Mouse (Mus musculus): ENCODE measurements around the gene Gm853. TPM values are rescaled to one million over a fixed set of nuclear protein-coding genes. Genes with fewer than 3 reads are reported as not detected.
A peak's percentile ranks its signal among the peaks of the same experiment; 100 is the strongest.

The Gm853 gene
- polyA plus RNA-seq, 1 experiment from 2014 or later: not detected

DNA sequence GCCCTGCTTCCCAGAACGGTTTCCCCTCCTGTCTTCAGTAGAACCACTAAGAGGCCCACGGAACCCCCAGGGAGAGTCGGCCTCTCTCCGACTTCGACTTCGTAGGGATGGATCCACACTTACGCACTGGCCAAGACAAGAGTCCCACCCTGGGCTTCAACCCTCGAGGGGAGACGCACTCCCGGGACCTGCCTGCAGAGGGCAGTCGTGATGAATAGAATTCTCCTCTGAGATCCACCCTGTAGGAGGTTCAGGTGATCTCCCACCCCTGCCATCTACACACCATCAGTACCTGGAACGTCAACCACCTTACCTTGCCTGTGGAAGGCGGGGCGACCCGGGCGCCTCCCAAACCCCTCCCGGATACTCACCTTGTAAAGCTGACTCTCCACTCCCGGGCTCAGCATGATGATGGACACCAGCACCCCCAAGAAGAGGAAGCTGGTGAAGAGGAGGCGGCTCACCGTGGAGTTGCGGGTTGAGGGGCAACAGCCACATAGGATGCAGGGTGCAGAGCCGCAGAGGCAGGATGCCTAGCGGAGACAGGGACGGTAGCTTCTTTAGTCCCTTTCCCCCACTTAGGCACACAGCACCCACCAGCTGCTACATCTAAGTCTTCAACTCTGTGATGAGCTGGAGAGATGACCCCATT, 42.6 kb upstream of the Gm853 start:
- Histone ChIP-seq H3K4me2 (replicated peaks; ENCODE audit: low read depth, low read length) (no peak overlapping the region), H3K4me3 (ENCODE audit: low read depth, low read length) (no peak overlapping the region), H3K27ac (ENCODE audit: low read length) (no peak overlapping the region), H3K4me1 (ENCODE audit: insufficient read depth, low read depth, low read length) (no peaks in the 10 kb centered on the region), H3K27me3 (replicated peaks; ENCODE audit: insufficient read depth, low read length) (no peaks in the 10 kb centered on the region), H3K36me3 (ENCODE audit: insufficient read depth, low read length) (no peaks in the 10 kb centered on the region), H3K9ac (replicated peaks; ENCODE audit: low read depth) (no peak overlapping the region), H3K9me3 (ENCODE audit: low read length) (no peaks in the 10 kb centered on the region)
- DNase-seq (ENCODE audit: low spot score) (peak; percentile 43), ATAC-seq (0 out of 2 replicates have a peak, but pooled peaks have one; percentile 18)
- TF ChIP-seq EP300 (IDR thresholded peaks at IDR 0.05): no peak
- peak; percentile 79 for TF ChIP-seq CTCF (IDR thresholded peaks at IDR 0.05)
- 24% methylated on average over 24 of the region's 24 CpGs for WGBS

- TF ChIP-seq CTCF (IDR thresholded peaks at IDR 0.05): no peak
- TF ChIP-seq EP300 (IDR thresholded peaks at IDR 0.05): no peak
- Histone ChIP-seq H3K4me3 (ENCODE audit: low read depth, low read length) (no peak overlapping the region), H3K27me3 (replicated peaks; ENCODE audit: insufficient read depth, low read length) (no peaks in the 10 kb centered on the region), H3K36me3 (ENCODE audit: insufficient read depth, low read length) (no peaks in the 10 kb centered on the region), H3K4me1 (ENCODE audit: insufficient read depth, low read depth, low read length) (no peaks in the 10 kb centered on the region), H3K9me3 (ENCODE audit: low read length) (no peaks in the 10 kb centered on the region), H3K4me2 (replicated peaks; ENCODE audit: low read depth, low read length) (no peak overlapping the region), H3K9ac (replicated peaks; ENCODE audit: low read depth) (no peak overlapping the region), H3K27ac (ENCODE audit: low read length) (no peak overlapping the region)
- ATAC-seq (no peak), DNase-seq (ENCODE audit: low spot score) (no peak)
- 37% methylated on average over 10 of the region's 11 CpGs for WGBS
Measured at GRCm38 (mm10) chr4:130264131-130264530, 41.9 kb upstream of the Gm853 start.

DNA sequence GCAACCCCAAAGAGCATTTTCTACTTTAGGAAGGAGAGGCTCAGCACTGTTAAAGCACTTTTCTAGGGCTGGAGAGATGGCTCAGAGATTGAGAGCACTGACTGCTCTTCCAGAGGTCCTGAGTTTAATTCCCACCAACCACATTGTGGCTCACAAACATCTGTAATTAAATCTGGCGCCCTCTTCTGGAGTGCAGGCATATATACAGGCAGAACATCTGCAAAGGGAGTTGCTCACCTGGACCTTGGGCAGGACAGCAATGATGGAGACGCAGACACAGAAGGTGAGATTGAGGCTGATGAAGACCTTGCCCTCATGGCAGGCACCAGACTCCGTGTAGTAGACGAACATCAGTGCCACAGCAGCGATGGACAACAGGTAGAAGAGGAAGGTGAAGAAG, 38.2 kb upstream of the Gm853 start:
- no peaks in the 10 kb centered on the region for H3K27me3 ChIP-seq (replicated peaks; ENCODE audit: insufficient read depth, low read length)
- H3K27ac ChIP-seq (ENCODE audit: low read length): no peak overlapping the region
- no peaks in the 10 kb centered on the region for H3K36me3 ChIP-seq (ENCODE audit: insufficient read depth, low read length)
- no peak overlapping the region for H3K9ac ChIP-seq (replicated peaks; ENCODE audit: low read depth)
- ATAC-seq: no peak
- DNase-seq (ENCODE audit: low spot score): no peak
- no peak overlapping the region for H3K4me2 ChIP-seq (replicated peaks; ENCODE audit: low read depth, low read length)
- TF ChIP-seq EP300 (IDR thresholded peaks at IDR 0.05): no peak
- peak; percentile 60 for TF ChIP-seq CTCF (IDR thresholded peaks at IDR 0.05)
- no peaks in the 10 kb centered on the region for H3K9me3 ChIP-seq (ENCODE audit: low read length)
- no peaks in the 10 kb centered on the region for H3K4me1 ChIP-seq (ENCODE audit: insufficient read depth, low read depth, low read length)
- 21% methylated on average over 5 of the region's 5 CpGs for WGBS
- H3K4me3 ChIP-seq (ENCODE audit: low read depth, low read length): no peak overlapping the region

DNA sequence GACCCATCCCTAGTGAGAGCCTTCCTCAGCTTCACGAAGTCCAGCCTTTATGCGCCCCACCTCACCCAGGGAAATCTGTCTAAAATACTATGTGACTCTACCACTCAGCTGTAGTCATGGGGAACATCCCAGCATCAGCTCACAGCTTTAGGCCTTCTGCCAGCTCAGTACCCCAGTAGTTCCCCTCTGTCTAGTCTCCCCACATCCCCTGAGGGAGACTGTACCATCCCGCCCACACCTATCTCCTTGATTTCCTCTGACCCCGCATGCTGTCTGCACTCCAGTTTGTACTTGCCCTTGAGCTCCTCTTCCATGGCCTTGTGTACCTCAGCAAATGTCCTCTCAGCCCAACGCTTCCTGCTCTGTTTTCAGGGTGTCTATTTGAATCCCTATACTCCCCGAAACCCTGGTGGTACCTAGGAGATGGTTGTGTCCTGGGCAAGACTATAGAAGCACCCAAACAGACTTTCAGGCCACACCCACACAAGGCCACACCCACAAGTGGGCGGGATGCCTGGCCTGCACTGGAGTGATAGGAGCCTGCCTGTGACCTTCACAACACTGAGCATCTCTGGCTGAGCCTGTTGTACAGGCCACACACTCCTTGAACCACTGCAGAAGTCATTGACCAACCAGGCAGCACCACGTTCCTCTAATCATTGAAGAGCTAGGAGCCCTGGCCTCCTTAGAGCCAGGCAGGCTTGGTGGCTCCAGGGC, 30.4 kb upstream of the Gm853 start:
- ATAC-seq (peak; percentile 57), DNase-seq (ENCODE audit: low spot score) (no peak)
- Histone ChIP-seq H3K36me3 (ENCODE audit: insufficient read depth, low read length) (no peaks in the 10 kb centered on the region), H3K4me1 (ENCODE audit: insufficient read depth, low read depth, low read length) (no peaks in the 10 kb centered on the region), H3K9me3 (ENCODE audit: low read length) (no peaks in the 10 kb centered on the region), H3K4me2 (replicated peaks; ENCODE audit: low read depth, low read length) (no peak overlapping the region), H3K27me3 (replicated peaks; ENCODE audit: insufficient read depth, low read length) (no peaks in the 10 kb centered on the region), H3K4me3 (ENCODE audit: low read depth, low read length) (no peak overlapping the region), H3K27ac (ENCODE audit: low read length) (no peak overlapping the region), H3K9ac (replicated peaks; ENCODE audit: low read depth) (no peak overlapping the region)
- TF ChIP-seq CTCF (IDR thresholded peaks at IDR 0.05) (no peak), EP300 (IDR thresholded peaks at IDR 0.05) (no peak)
- 67% methylated on average over 8 of the region's 8 CpGs for WGBS

DNA sequence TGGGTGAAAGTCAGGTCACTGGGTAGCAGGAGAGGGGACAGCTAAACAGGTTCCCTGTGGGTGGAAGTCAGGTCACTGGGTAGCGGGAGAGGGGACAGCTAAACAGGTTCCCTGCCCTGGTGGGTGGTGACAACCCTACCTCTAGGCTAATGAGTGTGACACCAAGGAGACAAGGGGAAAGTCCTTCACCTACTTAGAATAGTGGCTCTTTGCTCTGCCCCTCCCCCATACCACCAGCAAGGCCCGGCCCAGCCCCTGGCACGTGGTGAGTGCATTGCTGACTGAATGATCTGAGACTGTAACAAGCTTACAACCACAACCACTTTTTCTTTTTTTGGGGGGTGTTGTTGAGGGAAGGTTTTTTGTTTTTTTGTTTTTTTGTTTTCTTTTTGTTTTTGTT, 29.6 kb upstream of the Gm853 start:
- no peak for TF ChIP-seq EP300 (IDR thresholded peaks at IDR 0.05)
- TF ChIP-seq CTCF (IDR thresholded peaks at IDR 0.05): no peak
- H3K4me1 ChIP-seq (ENCODE audit: insufficient read depth, low read depth, low read length): no peaks in the 10 kb centered on the region
- no peak overlapping the region for H3K4me3 ChIP-seq (ENCODE audit: low read depth, low read length)
- H3K36me3 ChIP-seq (ENCODE audit: insufficient read depth, low read length): no peaks in the 10 kb centered on the region
- H3K9ac ChIP-seq (replicated peaks; ENCODE audit: low read depth): no peak overlapping the region
- no peaks in the 10 kb centered on the region for H3K27me3 ChIP-seq (replicated peaks; ENCODE audit: insufficient read depth, low read length)
- no peaks in the 10 kb centered on the region for H3K9me3 ChIP-seq (ENCODE audit: low read length)
- no peak for DNase-seq (ENCODE audit: low spot score)
- 44% methylated on average over 3 of the region's 3 CpGs for WGBS
- ATAC-seq: no peak; the same call in 1 of the 2 replicates
- no peak overlapping the region for H3K4me2 ChIP-seq (replicated peaks; ENCODE audit: low read depth, low read length)
- H3K27ac ChIP-seq (ENCODE audit: low read length): no peak overlapping the region

GRCm38 (mm10) chr4:130251172-130251705, 29.0 kb upstream of the Gm853 start:
- no peak overlapping the region for H3K9ac ChIP-seq (replicated peaks; ENCODE audit: low read depth)
- WGBS: 25% methylated on average over 7 of the region's 7 CpGs
- H3K4me2 ChIP-seq (replicated peaks; ENCODE audit: low read depth, low read length): no peak overlapping the region
- DNase-seq (ENCODE audit: low spot score) (no peak), ATAC-seq (no peak)
- TF ChIP-seq EP300 (IDR thresholded peaks at IDR 0.05): no peak
- 0 out of 2 replicates have a peak, but pooled peaks have one; percentile 1 for TF ChIP-seq CTCF (IDR thresholded peaks at IDR 0.05)
- no peaks in the 10 kb centered on the region for H3K27me3 ChIP-seq (replicated peaks; ENCODE audit: insufficient read depth, low read length)
- H3K36me3 ChIP-seq (ENCODE audit: insufficient read depth, low read length): no peaks in the 10 kb centered on the region
- H3K4me3 ChIP-seq (ENCODE audit: low read depth, low read length): no peak overlapping the region
- H3K27ac ChIP-seq (ENCODE audit: low read length): no peak overlapping the region
- H3K9me3 ChIP-seq (ENCODE audit: low read length): no peaks in the 10 kb centered on the region
- no peaks in the 10 kb centered on the region for H3K4me1 ChIP-seq (ENCODE audit: insufficient read depth, low read depth, low read length)

All from lung, postnatal 0 days (tissue).